Mouse (Mus musculus) ovary, postnatal 10 days (tissue): ENCODE results near the gene Ccnq.
"Not testable (repeated sequence)": the region's sequence is repeated elsewhere in the genome, so short reads cannot be mapped to it uniquely, and the experiment has no call there.

Source experiments
- DNase-seq: peaks from one replicate; pipeline ENCODE4 v3.0.0; 2022; ENCODE audit warnings: low spot score

Gene Ccnq

DNA sequence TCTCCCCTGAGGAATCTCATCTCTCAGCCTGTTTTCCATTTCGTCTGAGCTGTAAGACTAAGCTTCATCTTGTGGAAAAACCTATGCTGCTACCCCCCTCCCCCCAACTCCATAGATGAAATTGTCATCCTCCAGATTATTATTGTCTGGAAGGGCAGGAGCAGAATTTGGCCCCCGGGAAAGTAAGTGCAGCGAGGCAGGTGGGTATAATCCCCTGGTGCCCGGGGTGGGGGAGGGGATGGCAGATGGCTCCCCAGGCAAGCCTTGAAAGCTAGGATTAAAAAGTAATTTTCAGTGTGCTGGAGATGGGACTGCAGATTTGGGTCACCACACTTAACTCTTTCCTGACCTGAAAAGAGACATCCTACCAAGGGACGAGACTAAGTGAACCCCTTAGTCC is 10.7 kb upstream of the Ccnq start:
- no peak for DNase-seq

GRCm38 (mm10) chr11:78761086-78761485 is 9.6 kb upstream of the Ccnq start:
- DNase-seq = no peak

- DNase-seq = no peak
Observed at GRCm38 (mm10) chr11:78755299-78755698, 3.8 kb upstream of the Ccnq start.

GRCm38 (mm10) chr11:78754177-78754576 is 2.6 kb upstream of the Ccnq start:
- not testable (repeated sequence) for DNase-seq

GRCm38 (mm10) chr11:78753183-78753582 is 1.7 kb upstream of the Ccnq start:
- DNase-seq = no peak

DNA sequence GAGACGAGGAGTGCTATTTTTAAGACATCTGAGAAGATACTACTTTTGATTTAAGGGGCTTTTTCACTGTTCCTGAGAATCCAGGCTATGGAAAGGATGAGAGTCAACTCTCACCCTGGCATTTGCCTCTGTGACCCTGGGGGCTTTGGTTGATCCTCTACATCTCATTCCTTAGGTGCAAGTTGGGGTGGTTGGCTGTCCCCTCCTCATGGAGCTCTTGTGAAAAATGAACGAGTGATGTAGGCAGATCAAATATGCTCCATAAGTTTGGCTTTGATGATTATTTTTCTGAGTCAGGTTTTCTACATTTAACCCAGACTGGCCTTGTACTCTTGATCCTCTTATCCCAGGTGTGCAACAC is 294 bp upstream of the Ccnq start:
- no peak for DNase-seq

- no peak for DNase-seq
Observed at GRCm38 (mm10) chr11:78746264-78746663, 5.3 kb downstream of the Ccnq start.

DNA sequence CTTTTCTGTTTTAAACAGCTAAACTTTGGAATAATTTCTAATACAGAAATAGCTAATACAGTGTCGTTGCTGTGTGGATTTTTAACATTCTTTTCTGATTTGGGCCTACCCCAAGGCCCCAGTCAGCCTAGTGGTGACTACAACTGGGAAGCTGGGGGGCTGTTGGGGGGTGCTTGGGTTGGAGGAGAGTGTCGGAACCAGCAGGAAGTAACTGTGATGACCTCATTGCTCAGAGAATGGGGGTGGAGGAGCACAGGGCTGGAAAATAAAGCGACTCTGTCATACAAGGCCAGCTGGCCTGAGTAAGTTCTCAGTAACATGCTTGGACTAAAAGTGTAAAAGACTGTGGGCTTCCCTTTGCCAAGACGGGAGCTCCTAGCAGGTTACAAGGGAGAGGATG is 6.1 kb downstream of the Ccnq start:
- no peak for DNase-seq

- DNase-seq = no peak
Observed at GRCm38 (mm10) chr11:78742461-78742860, 9.1 kb downstream of the Ccnq start.

- no peak for DNase-seq
Observed at GRCm38 (mm10) chr11:78741958-78742357, 9.6 kb downstream of the Ccnq start.

GRCm38 (mm10) chr11:78739361-78739760 is 12.2 kb downstream of the Ccnq start:
- DNase-seq = no peak

- DNase-seq = no peak
Observed at GRCm38 (mm10) chr11:78736877-78737408, 14.6 kb downstream of the Ccnq start.

- DNase-seq = no peak
Observed at GRCm38 (mm10) chr11:78735168-78735567, 16.4 kb downstream of the Ccnq start.

DNA sequence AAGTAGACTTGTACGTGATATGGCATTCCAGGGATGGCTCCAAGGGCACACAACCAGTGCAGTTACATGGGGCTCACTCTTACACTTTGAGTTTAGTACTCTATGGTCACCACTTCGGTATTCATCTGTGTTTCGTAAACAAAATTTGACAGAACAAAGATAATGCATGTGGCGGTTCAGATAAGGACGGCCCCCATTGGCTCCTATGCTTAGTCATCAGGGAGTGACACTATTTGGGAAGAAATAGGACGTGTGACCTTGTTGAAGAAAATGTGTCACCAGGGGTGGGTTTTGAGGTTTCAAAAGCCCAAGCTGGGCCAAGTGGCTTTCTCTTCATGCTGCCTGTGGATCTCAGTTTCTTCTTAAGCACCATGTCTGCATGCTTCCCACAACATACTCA is 18.9 kb downstream of the Ccnq start:
- no peak for DNase-seq

DNA sequence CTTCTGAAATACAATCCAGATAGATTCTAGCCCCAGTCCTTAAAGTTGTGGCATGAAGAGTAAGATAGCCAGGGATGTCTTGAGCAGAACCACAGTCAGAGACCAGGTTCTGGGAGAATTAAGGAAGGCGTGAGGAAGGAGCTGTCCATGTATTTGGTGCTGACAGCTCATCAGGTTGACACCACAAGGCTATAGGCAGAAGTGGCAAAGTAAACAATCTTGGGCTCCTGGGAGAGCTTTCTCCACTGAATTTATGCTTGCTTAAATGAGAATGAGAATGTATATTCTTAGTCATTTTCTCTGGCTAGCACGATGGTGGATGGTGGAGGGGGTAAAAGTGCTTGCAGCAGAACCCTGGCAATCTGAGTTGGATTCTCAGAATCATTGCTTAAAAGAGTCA is 20.6 kb downstream of the Ccnq start:
- no peak for DNase-seq

DNA sequence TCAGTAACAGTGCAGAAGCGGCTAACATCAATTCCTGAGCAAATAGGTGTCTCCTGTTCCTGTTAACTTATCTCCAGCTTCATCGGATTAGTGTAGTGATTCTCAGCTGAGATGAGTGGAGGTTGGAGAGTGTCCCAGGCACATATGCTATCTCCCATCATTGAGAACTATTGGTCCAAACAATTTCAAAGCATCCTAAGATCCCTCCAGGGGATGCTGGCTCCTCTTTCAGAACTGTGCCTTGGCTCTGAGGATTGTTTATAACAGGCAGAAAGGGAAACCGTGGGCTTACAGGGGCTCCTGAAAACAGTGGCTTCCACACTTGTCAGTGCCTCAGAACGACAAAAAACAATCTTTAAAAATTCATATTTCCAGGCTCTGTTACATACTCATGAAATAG is 23.5 kb downstream of the Ccnq start:
- DNase-seq = no peak

DNA sequence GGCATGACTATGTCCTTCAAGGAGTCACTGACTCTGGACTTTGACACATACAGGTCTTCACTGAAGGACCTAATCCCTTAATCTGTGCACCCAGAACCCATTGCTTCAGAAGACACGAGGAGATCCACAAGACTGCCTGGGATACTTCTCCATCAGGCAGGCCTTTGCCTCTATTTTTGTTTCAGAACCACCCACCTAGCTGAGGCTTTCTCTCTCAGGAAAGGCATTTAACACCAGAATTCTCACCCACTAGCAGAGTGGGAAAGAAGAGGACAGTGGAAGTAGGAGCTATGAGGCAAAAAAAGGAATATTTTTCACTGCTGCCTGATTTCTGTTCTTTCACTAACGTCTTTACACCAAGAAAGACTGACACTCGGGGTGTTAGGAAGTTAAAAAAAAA is 25.2 kb downstream of the Ccnq start:
- no peak for DNase-seq

- no peak for DNase-seq
Observed at GRCm38 (mm10) chr11:78724792-78725191, 26.7 kb downstream of the Ccnq start.

- DNase-seq = no peak
Observed at GRCm38 (mm10) chr11:78721419-78721818, 30.1 kb downstream of the Ccnq start.

DNA sequence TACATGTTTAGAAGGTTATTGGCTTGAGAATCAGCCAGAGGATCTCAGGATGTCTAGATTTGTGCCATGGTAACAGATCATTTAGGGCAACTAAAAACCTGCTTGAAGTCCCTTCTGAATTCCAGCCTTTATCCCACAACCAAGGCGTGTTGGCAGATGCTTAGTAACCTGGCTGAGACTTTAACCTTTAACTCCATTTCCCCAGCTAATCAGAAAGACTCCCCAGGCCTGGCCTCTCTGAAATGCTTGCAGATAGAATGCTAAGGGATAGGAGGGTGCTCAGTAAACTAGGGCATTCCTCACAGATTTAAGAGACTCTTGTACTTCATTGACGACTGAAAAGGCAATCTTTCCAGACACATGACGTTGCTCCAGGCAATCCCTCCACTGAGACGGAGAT is 33.9 kb downstream of the Ccnq start:
- DNase-seq = no peak

GRCm38 (mm10) chr11:78708642-78709041 is 42.9 kb downstream of the Ccnq start:
- DNase-seq = no peak

DNA sequence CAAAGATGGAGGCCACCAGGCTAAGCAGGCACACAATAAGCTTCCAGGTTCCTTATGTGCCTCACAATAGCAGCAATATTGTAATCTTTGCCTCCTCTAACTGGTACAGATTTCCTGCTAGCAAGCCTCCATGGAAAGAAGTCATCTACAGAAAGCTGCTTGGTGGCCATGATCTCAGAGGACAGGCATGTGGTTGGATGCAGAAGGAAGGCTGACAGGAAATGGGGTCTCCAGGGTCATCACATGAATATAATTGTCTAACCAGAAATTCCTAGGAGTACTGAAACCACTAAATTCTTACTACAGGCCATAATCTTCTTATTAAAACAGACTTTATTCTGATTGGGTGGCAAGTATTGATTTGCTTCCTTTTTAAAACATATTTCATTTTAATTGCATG is 45.5 kb downstream of the Ccnq start:
- no peak for DNase-seq

- DNase-seq = no peak
Observed at GRCm38 (mm10) chr11:78703085-78703484, 48.4 kb downstream of the Ccnq start.

GRCm38 (mm10) chr11:78702319-78702718 is 49.2 kb downstream of the Ccnq start:
- no peak for DNase-seq
